Mouse (Mus musculus) heart, embryonic 16.5 days (tissue): ENCODE data around the gene Hdac11. TPM values are rescaled to one million over a fixed set of nuclear protein-coding genes. Genes with fewer than 3 reads are reported as not detected.
A peak's percentile ranks its signal among the peaks of the same experiment; 100 is the strongest.

Source experiments
- ATAC-seq: fragments of 200-750 bp; cut with Nextera tagmentation; replicated peaks from 2 replicates; pipeline ENCODE4 v1.8.0; 2017; ENCODE audit warnings: moderate number of reproducible peaks; ENCODE audit not compliant: insufficient read depth, low FRiP score; ENCODE audit errors: extremely low read depth
- H3K27ac ChIP-seq: fragments of 300-500 bp; sonication (generic); 2 replicates; pipeline ENCODE4 v1.5.1; 2014; ENCODE audit warnings: mild to moderate bottlenecking, low read length, control low read depth, moderate library complexity
- H3K27me3 ChIP-seq: fragments of 300-500 bp; sonication (generic); 2 replicates; pipeline ENCODE4 v1.6.1; 2014; ENCODE audit warnings: low read length, mixed read lengths; ENCODE audit not compliant: control insufficient read depth, insufficient read depth
- H3K36me3 ChIP-seq: fragments of 300-500 bp; sonication (generic); 2 replicates; pipeline ENCODE4 v1.6.1; 2014; ENCODE audit not compliant: control insufficient read depth, insufficient read depth
- H3K4me1 ChIP-seq: fragments of 300-500 bp; sonication (generic); 2 replicates; pipeline ENCODE4 v1.6.1; 2014; ENCODE audit warnings: low read length, mixed read lengths; ENCODE audit not compliant: control insufficient read depth, insufficient read depth
- H3K4me2 ChIP-seq: fragments of 300-500 bp; sonication (generic); 2 replicates; pipeline ENCODE4 v1.6.1; 2014; ENCODE audit warnings: low read depth, mild to moderate bottlenecking, control low read depth, low read length
- H3K4me3 ChIP-seq: fragments of 300-500 bp; sonication (generic); 2 replicates; pipeline ENCODE4 v1.5.1; 2014; ENCODE audit warnings: mild to moderate bottlenecking, control low read depth, low read length
- H3K9ac ChIP-seq: fragments of 300-500 bp; sonication (generic); 2 replicates; pipeline ENCODE4 v1.6.1; 2014; ENCODE audit warnings: low read length, control low read depth
- H3K9me3 ChIP-seq: fragments of 300-500 bp; sonication (generic); replicated peaks from 2 replicates; pipeline ENCODE4 v1.6.1; 2016; ENCODE audit warnings: low read length; ENCODE audit not compliant: control insufficient read depth
- WGBS: fragments of 180-500 bp; shearing (Covaris S2); extraction: QIAGEN DNeasy Blood & Tissue Kit; methylation state at CpG from one replicate; pipeline ENCODE4 v1.1.7; 2014; 5-methylcytosine and 5-hydroxymethylcytosine counted together
- polyA plus RNA-seq: library from polyadenylated mRNA; unstranded; fragments of >200 nt; fragmentation: Nextera tagmentation; extraction: Ambion mirVana; gene quantifications from 2 replicates; pipeline ENCODE4 v1.2.1, GENCODE M21; 2015

Gene Hdac11
- polyA plus RNA-seq, 1 experiment from 2014 or later = 10.8 TPM

- 0 out of 2 replicates have a peak, but pooled peaks have one; percentile 18 for ATAC-seq
- H3K4me3 ChIP-seq = no peak overlapping the region
- H3K27me3 ChIP-seq = no peaks in the 10 kb centered on the region
- peaks cover 17% of the 10 kb centered on the region for H3K4me1 ChIP-seq
- 0 out of 2 replicates have a peak, but pooled peaks cover 3% of the 10 kb centered on the region for H3K9me3 ChIP-seq
- WGBS = 25% methylated on average over 7 of the region's 7 CpGs
- H3K36me3 ChIP-seq = no peaks in the 10 kb centered on the region
- no peak overlapping the region; the same call in 1 of the 2 replicates for H3K4me2 ChIP-seq
- peak overlapping the region; percentile 41; the same call in 1 of the 2 replicates for H3K27ac ChIP-seq
- H3K9ac ChIP-seq = no peak overlapping the region
These were observed 31.9 kb upstream of the Hdac11 start for GRCm38 (mm10) chr6:91124286-91125227.

DNA sequence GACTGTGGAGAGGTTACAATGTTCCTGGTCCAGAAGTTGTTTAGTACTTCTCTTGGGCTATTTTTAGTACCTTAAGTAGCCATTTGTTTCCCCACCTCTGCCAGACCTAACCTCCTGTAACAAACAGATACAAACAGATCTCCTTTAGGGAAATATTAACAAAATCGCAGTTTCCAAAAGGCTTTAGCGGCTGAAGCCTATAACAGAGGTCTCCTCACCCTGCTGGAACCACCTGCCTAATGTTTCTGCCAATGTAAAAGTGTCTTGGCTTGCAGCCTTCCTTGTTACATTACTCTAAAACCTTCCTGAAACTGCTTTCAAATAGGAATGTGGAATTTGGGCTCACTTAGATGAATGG lies 31.3 kb upstream of the Hdac11 start:
- Histone ChIP-seq H3K27ac (peak overlapping the region; percentile 41; the same call in 1 of the 2 replicates), H3K4me3 (no peak overlapping the region), H3K4me2 (no peak overlapping the region; the same call in 1 of the 2 replicates), H3K27me3 (no peaks in the 10 kb centered on the region), H3K4me1 (peaks cover 17% of the 10 kb centered on the region), H3K36me3 (no peaks in the 10 kb centered on the region), H3K9me3 (0 out of 2 replicates have a peak, but pooled peaks cover 3% of the 10 kb centered on the region), H3K9ac (no peak overlapping the region)
- ATAC-seq = no peak
- 55% methylated on average over 2 of the region's 2 CpGs for WGBS

DNA sequence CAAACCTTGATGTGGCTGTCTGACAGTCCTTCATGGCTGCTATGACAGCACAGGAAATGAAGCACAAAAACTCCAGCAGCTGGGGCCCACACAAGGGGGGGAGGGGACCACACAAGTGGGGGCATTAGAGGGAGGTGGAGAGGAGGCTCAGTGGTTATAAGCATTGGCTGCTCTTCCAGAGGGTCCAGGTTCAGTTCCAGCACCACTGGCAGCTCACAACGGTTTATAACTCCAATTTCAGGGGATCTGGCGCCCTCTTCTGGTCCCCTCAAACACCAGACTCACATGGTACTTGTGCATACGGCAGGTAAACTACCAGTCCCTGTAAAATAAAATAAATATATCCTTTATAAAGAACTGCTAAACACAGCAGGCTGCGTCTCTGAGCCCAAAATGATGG lies 27.5 kb upstream of the Hdac11 start:
- no peaks in the 10 kb centered on the region for H3K27me3 ChIP-seq
- no peaks in the 10 kb centered on the region for H3K36me3 ChIP-seq
- H3K9me3 ChIP-seq = 0 out of 2 replicates have a peak, but pooled peaks cover 3% of the 10 kb centered on the region
- no peak for ATAC-seq
- peaks cover 16% of the 10 kb centered on the region for H3K4me1 ChIP-seq
- no peak overlapping the region for H3K4me3 ChIP-seq
- H3K4me2 ChIP-seq = no peak overlapping the region
- H3K9ac ChIP-seq = no peak overlapping the region
- 45% methylated on average over 4 of the region's 4 CpGs for WGBS
- no peak overlapping the region for H3K27ac ChIP-seq

- Histone ChIP-seq H3K4me2 (no peak overlapping the region), H3K9ac (no peak overlapping the region), H3K4me3 (no peak overlapping the region), H3K27ac (no peak overlapping the region), H3K4me1 (0 out of 2 replicates have a peak, but pooled peaks cover 2% of the 10 kb centered on the region), H3K9me3 (0 out of 2 replicates have a peak, but pooled peaks cover 3% of the 10 kb centered on the region), H3K27me3 (no peaks in the 10 kb centered on the region), H3K36me3 (no peaks in the 10 kb centered on the region)
- 20% methylated on average over 1 of the region's 1 CpGs for WGBS
- ATAC-seq = no peak
These were observed 25.6 kb upstream of the Hdac11 start for GRCm38 (mm10) chr6:91130856-91131255.

GRCm38 (mm10) chr6:91137343-91137956 lies 19.0 kb upstream of the Hdac11 start:
- no peaks in the 10 kb centered on the region for H3K4me1 ChIP-seq
- H3K4me2 ChIP-seq = no peak overlapping the region
- no peak for ATAC-seq
- no peak overlapping the region for H3K27ac ChIP-seq
- H3K27me3 ChIP-seq = no peaks in the 10 kb centered on the region
- no peaks in the 10 kb centered on the region for H3K9me3 ChIP-seq
- H3K9ac ChIP-seq = no peak overlapping the region
- no peak overlapping the region for H3K4me3 ChIP-seq
- no peaks in the 10 kb centered on the region for H3K36me3 ChIP-seq
- 42% methylated on average over 10 of the region's 10 CpGs for WGBS

- 23% methylated on average over 4 of the region's 4 CpGs for WGBS
- H3K4me3 ChIP-seq = no peak overlapping the region
These were observed 16.6 kb upstream of the Hdac11 start for GRCm38 (mm10) chr6:91139846-91140245.

DNA sequence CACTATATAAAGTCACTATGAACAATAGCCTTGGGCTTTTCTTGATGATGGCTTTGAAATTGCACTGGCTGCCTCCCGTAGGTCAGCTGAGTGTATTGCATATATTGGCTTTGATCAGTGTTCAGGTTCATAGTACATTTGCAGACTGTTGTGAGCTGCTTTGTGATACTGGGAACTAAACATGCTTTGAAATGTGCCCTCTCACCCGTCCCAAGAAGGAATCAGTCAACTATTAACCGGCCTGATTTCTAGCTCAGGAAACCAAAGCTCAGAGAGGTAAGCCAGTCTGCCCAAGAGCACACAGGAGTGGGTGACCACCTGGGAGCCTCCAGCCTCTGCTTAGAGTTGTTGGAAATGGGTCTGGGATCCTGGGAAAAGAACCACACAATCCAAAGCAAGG lies 11.4 kb upstream of the Hdac11 start:
- Histone ChIP-seq H3K27ac (no peak overlapping the region), H3K4me2 (no peak overlapping the region), H3K9me3 (no peaks in the 10 kb centered on the region), H3K4me1 (no peaks in the 10 kb centered on the region), H3K36me3 (no peaks in the 10 kb centered on the region), H3K27me3 (0 out of 2 replicates have a peak, but pooled peaks cover 2% of the 10 kb centered on the region), H3K9ac (no peak overlapping the region), H3K4me3 (no peak overlapping the region)
- WGBS = 67% methylated on average over 3 of the region's 3 CpGs
- ATAC-seq = no peak

More at GRCm38 (mm10) chr6:91139846-91140245, 16.6 kb upstream of the Hdac11 start:
- Histone ChIP-seq H3K4me2 (no peak overlapping the region), H3K4me1 (no peaks in the 10 kb centered on the region), H3K27me3 (0 out of 2 replicates have a peak, but pooled peaks cover 2% of the 10 kb centered on the region), H3K27ac (no peak overlapping the region), H3K9ac (no peak overlapping the region), H3K36me3 (no peaks in the 10 kb centered on the region), H3K9me3 (no peaks in the 10 kb centered on the region)
- peak; percentile 62 for ATAC-seq

DNA sequence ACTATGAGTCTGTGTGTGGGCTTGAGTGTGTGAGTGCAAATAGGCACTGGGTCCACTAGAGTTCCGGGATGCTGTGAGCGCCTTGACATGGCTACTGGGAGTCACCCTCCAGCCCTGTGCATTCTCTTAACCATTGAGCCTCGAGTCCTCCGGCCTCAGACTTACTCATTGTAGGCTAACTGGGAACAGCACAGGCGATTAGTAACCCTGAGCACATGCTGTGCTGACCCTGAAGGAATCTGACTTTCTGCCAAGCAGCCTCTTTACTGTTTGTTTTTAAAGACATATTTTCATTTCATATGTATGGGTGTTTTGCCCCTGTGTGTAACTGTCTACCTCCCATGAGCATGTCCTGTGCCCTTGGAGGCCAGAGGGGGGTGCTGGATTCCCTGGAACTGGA lies 10.9 kb upstream of the Hdac11 start:
- Histone ChIP-seq H3K9ac (no peak overlapping the region), H3K4me3 (no peak overlapping the region), H3K9me3 (no peaks in the 10 kb centered on the region), H3K4me2 (no peak overlapping the region), H3K27me3 (0 out of 2 replicates have a peak, but pooled peaks cover 2% of the 10 kb centered on the region), H3K36me3 (no peaks in the 10 kb centered on the region), H3K27ac (no peak overlapping the region), H3K4me1 (no peaks in the 10 kb centered on the region)
- no peak for ATAC-seq
- whole genome bisulfite sequencing = 80% methylated on average over 5 of the region's 5 CpGs
